Mouse (Mus musculus) cerebellum, adult 11 months (tissue): ENCODE results near the gene Ccdc47.

Source experiments
- DNase-seq: peaks from one replicate; pipeline ENCODE4 v3.0.0; 2022

Gene Ccdc47

DNA sequence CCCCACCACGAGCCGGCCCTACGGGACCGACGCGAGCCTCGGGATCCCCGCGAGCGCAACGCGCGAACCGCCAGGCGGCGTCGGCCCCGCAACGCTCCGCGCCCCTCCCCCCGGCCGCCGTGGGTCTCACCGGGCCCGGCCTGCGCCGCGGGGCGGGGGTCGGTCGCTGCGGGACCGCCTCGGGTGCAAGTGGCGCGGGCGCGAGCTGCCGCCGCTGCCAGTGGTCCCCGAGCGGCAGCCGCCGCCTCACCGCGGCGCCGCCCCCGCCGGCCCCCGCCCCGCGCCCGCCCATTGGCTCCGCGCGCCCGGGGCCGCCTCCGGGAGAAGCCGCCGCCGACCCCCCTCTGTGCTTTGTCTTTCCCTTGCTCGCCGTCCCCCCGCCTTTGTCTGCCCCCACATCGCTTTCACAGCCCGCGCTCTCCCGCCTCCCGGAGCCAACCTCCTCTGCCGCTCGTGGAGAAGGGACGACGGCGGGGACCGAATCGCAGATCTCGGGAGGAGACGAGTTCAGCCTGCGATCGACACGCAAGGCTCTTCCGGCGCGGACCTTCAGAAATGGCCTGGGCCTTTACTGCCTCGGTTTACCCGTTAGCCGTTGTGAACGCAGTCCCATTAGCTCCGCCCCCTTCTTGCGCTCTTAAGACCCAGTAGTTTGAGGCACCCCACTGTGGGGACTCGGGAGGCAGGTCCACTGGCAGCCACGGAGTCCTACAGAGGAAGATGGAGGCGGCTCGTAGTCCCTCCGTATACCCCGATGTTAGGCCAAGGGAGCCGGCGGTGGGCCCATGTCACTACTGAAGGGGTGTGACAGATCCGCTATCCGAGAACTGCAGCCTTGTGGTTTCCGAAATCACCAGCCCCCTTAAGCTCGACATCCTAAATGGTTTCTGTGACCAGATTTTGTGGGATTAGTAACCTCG lies 56.0 kb downstream of the Ccdc47 start:
- DNase-seq, result peak; percentile 84

DNA sequence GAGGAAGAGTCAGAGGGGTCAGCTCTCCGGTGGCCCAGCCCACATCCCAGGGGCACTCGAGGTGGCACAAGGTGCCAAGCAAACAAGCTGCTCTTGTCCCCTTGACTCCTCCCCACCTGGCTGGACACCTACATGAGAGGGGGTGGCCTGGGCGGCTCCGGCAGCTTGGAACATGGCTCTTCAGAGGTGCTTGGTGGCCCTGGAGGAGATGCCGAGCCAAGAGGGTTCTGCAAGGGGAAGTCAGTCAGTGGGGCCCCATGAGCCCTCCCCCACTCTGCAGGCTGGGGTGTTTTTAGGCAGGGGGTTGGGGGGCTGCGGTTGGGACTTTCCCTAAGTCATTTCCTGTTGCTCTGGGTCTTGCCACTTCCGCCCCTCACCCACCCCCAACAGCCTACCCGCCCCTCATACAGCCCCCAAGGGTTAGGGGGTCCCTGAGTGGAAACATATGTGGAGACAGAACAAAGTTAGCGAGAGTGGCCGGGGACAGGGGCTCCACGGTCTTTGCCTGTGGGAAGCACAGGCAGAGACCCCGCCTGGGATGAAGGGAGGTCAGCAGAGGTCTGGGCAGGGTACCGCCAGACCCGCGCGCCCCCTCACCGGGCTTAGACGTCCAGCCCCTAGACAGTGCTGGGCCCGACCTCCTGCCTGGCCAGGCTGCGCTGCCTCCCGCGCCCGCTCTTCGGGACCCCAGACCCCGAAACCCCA lies 56.8 kb downstream of the Ccdc47 start:
- DNase-seq, result peak; percentile 61

DNA sequence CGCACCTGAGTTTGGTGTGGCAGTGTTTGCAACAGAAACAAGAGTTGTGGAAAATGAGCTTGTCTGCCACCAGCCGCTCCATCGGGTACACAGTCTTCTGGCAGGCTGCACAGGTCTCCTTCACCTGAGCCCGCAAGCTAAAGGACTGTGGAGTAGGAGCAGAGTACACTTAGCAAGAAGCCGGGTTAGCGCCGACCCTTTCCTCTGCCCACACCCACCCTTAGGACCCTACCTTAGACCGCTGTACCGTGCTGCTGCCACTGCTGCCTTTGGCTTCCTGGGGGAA lies 57.3 kb downstream of the Ccdc47 start:
- DNase-seq, result no peak

DNA sequence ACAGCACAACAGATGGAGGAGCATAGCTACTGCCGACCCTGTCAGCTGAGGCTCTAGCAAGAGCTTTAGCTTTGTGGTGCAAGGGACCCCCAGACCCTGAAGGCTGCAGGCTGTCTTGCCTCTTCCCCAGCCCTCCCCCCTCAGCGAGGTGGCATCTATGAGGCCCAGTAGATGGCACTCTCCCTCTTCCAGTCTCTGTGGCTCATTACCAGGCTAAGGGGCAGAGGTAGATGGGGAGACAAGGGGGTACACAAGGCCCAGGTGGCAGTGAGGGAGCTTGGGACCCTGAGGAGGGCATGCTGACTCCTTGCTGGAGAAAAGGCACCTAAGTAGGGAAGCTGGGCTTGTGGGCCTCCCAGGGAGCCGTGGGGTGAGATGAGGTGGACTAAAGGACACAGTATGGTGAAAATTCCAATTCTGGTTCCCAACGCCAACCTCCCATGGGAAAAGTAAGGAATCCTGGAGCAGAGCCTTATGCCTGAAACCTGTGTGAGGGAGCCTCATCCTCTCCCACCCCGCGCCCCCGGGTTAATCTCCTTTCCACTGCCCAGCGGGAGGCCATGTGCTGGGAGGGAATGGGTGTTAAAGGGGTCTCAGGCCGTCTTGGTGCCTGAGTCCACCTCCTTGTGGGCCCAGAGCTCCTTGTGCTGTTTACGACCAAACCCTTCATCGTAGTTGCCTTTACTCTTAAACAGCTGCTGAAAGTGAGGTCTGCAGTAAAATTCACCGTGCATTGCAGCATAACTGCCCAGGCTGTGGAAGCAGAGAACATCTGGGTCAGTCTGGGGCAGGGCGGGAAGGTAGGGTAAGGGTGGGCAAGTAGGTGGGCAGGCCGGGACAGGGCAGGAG lies 57.8 kb downstream of the Ccdc47 start:
- DNase-seq, result no peak

DNA sequence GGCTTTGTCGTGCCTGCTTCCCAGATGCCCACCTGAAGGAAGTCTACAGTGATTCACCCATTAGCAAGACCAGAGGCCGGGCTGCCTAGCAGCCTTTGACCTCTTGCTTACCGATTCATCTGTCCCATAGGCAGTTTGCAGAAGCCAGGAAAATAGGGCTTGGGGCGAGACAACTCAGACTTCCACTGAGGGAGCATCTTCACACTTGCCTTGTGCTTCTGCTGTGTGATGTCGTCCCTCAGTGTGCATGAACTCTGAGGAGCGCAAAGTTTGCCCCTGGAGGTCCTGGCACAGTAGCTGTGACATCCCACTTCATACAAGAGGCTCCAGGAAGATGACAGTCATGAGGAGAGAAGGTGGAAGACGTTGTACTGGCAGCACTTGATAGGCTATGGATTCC lies 59.0 kb downstream of the Ccdc47 start:
- DNase-seq, result no peak

DNA sequence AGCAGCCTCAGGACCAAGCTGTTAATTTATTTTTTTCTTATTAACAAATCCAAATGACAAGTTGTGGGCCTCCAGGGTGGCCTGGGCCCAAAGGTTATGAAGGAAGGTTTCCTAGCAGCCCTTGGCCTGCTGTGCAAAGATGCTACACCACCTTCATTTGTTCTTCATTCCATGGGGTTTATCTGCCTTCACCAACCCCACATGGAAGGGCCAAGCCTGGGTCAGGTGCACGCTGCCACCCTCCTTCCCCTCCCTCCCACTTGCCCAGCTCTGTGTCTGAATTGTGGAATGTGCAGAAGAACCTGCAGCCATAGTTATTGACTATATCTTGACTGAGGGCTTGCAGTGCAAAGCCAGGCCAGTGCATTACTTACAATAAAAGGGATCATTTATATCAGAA lies 59.9 kb downstream of the Ccdc47 start:
- no peak for DNase-seq

DNA sequence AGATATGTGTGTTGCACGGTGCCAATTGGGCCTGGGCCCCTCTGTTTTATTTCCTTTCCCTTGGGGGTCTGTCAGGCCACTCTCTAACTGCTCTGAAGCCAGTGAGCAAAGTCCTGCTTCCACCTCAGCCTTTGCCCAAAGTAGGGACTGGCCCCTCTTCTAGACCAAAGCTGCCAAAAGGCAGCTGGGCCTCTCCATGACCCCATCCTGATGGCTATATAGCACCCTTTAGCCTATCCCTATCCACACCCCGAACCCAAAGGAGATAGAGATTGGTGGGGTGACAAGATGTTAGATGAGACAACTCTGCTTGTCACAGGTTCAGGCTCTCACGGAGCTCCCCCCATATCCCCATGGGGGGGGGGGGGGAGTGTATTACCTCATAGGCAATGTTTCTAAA lies 60.4 kb downstream of the Ccdc47 start:
- DNase-seq, result no peak

DNA sequence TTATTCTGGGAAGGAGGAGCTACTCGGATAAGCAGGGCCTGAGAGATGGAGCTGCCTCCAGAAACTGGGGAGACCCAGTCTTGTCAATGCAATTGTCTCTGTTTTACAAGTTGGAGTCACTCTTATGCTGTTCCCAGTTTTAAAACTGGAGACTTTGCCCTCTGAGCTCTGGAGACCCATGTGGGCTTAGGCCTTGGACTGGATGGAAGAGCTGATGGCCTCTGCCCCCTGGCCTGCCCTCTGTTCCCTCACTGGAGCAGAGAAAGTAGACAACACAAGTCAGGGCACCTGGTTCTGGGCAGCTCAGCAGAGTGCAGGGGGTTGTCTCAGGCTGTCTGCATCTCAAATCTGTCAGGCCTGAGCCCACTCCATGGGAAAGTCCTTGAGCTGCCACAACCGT lies 61.4 kb downstream of the Ccdc47 start:
- no peak for DNase-seq

DNA sequence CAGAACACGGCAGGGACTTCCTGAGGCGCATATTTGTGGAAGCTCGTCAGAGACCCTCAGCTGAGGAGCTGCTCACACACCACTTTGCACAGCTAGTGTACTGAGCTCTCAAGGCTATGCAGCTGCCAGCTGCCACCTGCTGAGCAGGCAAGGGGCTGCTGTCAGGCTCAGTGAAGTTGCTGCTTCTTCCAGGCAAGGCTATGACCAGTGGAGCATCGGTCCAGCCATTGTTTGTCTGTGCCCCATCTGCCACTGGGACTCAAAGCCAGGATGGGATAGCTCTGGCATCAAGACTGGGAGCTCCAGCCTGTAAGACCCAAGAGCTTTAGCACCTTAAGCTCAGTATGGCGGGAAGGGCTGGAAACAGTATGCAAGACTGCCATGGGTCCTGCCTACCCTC lies 62.1 kb downstream of the Ccdc47 start:
- DNase-seq, result no peak

DNA sequence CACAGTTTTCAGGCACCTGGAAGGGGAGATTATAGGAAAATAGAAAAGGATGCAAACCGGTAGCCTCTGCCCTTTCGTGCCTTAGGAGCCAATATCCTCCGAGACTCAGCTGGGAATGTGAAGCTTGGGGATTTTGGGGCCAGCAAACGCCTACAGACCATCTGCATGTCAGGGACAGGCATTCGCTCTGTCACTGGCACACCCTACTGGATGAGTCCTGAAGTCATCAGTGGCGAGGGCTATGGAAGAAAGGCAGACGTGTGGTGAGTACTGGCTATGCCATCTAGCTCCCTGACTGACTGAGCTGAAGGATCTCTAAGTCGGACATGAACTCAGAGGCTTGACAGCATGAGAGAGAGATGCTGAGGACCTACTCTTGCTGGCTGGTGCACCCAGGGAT lies 64.0 kb downstream of the Ccdc47 start:
- DNase-seq, result no peak

DNA sequence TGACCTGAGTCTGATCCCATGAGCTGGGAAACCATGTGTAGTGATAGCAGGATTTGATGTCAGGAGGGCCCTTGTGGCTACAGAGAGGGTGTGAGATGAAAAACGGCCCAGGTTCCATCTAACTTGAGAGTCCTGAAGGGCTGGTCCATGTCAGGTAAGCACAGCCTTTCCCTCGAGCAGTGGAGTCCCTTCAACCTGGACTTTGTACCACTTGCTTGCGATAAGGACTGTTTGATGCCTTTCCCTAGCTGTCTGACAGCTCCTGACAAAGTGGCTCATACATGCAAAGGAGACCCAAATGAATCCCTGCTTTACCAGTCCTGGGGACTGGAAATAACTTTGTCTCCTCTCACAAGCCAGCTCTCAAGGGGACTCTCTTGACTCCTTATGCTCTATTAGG lies 64.9 kb downstream of the Ccdc47 start:
- DNase-seq, result no peak
